Mouse (Mus musculus) small intestine, adult 2 months (tissue): ENCODE results near the gene Meis1.

Experiments
- CTCF ChIP-seq: fragments of 200-500 bp; IDR thresholded peaks from 2 replicates; pipeline ENCODE4 v1.5.1; 2012; ENCODE audit warnings: low read depth, mild to moderate bottlenecking, control low read depth, inconsistent platforms, low read length, moderate library complexity, mixed read lengths; ENCODE audit not compliant: insufficient replicate concordance, insufficient read length; ENCODE audit errors: extremely low read depth
- POLR2A ChIP-seq: fragments of 200-500 bp; IDR thresholded peaks from 2 replicates; pipeline ENCODE4 v1.6.1; 2012; ENCODE audit warnings: low read depth, mild to moderate bottlenecking, control low read depth, inconsistent platforms, low read length, moderate library complexity

GRCm38 (mm10) chr11:18882315-18882714 is 136.5 kb downstream of the Meis1 start:
- no peak for TF ChIP-seq CTCF
- no peak for TF ChIP-seq POLR2A
